Mouse (Mus musculus): ENCODE measurements around the gene Rbfox1.

DNA sequence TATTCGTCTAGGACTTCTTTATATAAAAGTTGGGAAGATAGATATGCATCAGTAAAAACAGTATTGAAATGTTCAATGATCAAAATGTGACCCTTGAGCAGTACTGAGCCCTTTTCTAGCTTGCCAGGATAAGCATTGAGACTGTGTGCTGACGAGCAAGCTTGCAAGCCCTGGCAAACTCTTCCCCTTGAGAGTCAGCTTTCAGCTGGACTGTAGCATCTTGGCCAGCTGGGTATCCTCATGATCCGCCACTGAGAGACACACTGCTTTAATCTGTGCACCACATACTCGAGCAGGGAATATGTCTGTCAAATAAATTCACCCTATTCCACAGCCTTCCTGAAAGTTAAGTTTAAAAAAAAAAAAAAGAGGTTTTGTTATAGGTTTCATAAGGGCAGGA lies 670.6 kb downstream of the Rbfox1 start:
- TF ChIP-seq CTCF (IDR thresholded peaks at IDR 0.05; ENCODE audit: low read depth, low read length) (no peak), POLR2A (IDR thresholded peaks at IDR 0.05; ENCODE audit: insufficient read depth, low read length) (no peak)
